Mouse (Mus musculus) heart, embryonic 15.5 days (tissue): ENCODE data around the gene Nim1k. TPM values are rescaled to one million over a fixed set of nuclear protein-coding genes. Genes with fewer than 3 reads are reported as not detected.

Source experiments
- ATAC-seq: fragments of 200-750 bp; cut with Nextera tagmentation; replicated peaks from 2 replicates; pipeline ENCODE4 v1.8.0; 2017; ENCODE audit warnings: low read depth, moderate TSS enrichment; ENCODE audit not compliant: insufficient number of reproducible peaks, insufficient read depth, low FRiP score
- H3K27ac ChIP-seq: fragments of 300-500 bp; sonication (generic); 2 replicates; pipeline ENCODE4 v1.5.1; 2015; ENCODE audit warnings: mild to moderate bottlenecking, inconsistent platforms
- H3K27me3 ChIP-seq: fragments of 300-500 bp; sonication (generic); 2 replicates; pipeline ENCODE4 v1.6.1; 2015; ENCODE audit warnings: inconsistent platforms
- H3K36me3 ChIP-seq: fragments of 300-500 bp; sonication (generic); 2 replicates; pipeline ENCODE4 v1.6.1; 2015; ENCODE audit warnings: mild to moderate bottlenecking, inconsistent platforms
- H3K4me1 ChIP-seq: fragments of 300-500 bp; sonication (generic); replicated peaks from 2 replicates; pipeline ENCODE4 v1.6.1; 2015; ENCODE audit warnings: inconsistent platforms
- H3K4me2 ChIP-seq: fragments of 300-500 bp; sonication (generic); 2 replicates; pipeline ENCODE4 v1.6.1; 2015; ENCODE audit warnings: inconsistent platforms, mild to moderate bottlenecking, moderate library complexity
- H3K4me3 ChIP-seq: fragments of 300-500 bp; sonication (generic); 2 replicates; pipeline ENCODE4 v1.5.1; 2015; ENCODE audit warnings: mild to moderate bottlenecking, inconsistent platforms
- H3K9ac ChIP-seq: fragments of 300-500 bp; sonication (generic); 2 replicates; pipeline ENCODE4 v1.6.1; 2015; ENCODE audit warnings: mild to moderate bottlenecking, inconsistent platforms
- H3K9me3 ChIP-seq: fragments of 300-500 bp; sonication (generic); replicated peaks from 2 replicates; pipeline ENCODE4 v1.6.1; 2016; ENCODE audit warnings: inconsistent platforms
- WGBS: fragments of 180-500 bp; shearing (Covaris S2); methylation state at CpG from one replicate; pipeline ENCODE4 v1.1.7; 2015; ENCODE audit warnings: mixed read lengths; 5-methylcytosine and 5-hydroxymethylcytosine counted together
- polyA plus RNA-seq: library from polyadenylated mRNA; unstranded; fragments of >200 nt; fragmentation: Nextera tagmentation; extraction: Ambion mirVana; gene quantifications from 2 replicates; pipeline ENCODE4 v1.2.1, GENCODE M21; 2015

Nim1k gene
- polyA plus RNA-seq, 1 experiment from 2014 or later, result 0.77 TPM

DNA sequence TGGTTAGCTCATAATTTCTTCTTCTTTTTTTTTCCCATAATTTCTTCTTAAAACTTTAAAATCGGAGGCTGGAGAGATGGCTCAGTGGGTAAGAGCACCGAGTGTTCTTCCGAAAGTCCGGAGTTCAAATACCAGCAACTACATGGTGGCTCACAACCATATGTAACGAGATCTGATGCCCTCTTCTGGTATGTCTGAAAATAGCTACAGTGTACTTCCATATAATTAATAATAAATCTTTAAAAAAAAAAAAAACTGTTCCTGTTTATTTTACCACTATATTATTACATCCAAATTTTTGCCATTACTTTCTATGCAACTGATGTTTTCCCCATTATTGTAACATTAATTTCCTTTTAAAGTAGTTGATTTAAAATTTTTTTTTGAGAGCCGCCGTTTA lies 31.1 kb downstream of the Nim1k start:
- no peak overlapping the region for H3K9ac ChIP-seq
- no peak overlapping the region for H3K4me2 ChIP-seq
- no peak for ATAC-seq

GRCm38 (mm10) chr13:119723368-119723767 lies 32.3 kb downstream of the Nim1k start:
- Histone ChIP-seq H3K9me3 (no peaks in the 10 kb centered on the region), H3K4me2 (no peak overlapping the region), H3K4me3 (no peak overlapping the region), H3K4me1 (no peaks in the 10 kb centered on the region), H3K27ac (no peak overlapping the region), H3K9ac (no peak overlapping the region), H3K36me3 (no peaks in the 10 kb centered on the region), H3K27me3 (no peaks in the 10 kb centered on the region)
- no peak for ATAC-seq
- WGBS, result 71% methylated on average over 5 of the region's 5 CpGs

More for the DNA sequence above, 31.1 kb downstream of the Nim1k start:
- no peaks in the 10 kb centered on the region for H3K27me3 ChIP-seq
- H3K9me3 ChIP-seq, result no peaks in the 10 kb centered on the region
- H3K4me3 ChIP-seq, result no peak overlapping the region
- WGBS, result 76% methylated on average over 7 of the region's 7 CpGs
- H3K36me3 ChIP-seq, result no peaks in the 10 kb centered on the region
- no peak overlapping the region for H3K27ac ChIP-seq
- H3K4me1 ChIP-seq, result no peaks in the 10 kb centered on the region

DNA sequence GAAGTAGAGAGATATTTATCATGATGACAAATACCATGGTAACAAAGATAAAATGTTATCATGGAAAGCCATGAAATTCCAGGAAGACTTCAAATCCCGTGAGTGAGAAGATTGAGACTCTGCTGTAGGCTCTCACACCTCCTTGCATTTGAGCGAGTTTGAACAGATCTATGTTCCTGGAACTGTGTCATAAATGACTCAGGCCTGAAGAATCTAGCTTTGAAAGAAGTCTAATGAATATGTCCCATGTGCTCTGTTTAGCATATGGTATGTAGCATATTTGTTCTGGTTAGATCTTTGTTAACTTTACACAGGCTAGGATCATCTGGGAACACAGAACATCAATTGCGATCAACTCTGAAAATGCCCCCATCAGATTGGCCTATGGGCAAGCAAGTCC lies 33.2 kb downstream of the Nim1k start:
- Histone ChIP-seq H3K9me3 (no peaks in the 10 kb centered on the region), H3K36me3 (no peaks in the 10 kb centered on the region), H3K9ac (no peak overlapping the region), H3K27me3 (no peaks in the 10 kb centered on the region), H3K4me2 (no peak overlapping the region), H3K4me3 (no peak overlapping the region), H3K27ac (no peak overlapping the region), H3K4me1 (no peaks in the 10 kb centered on the region)
- ATAC-seq, result no peak
- WGBS, result 62% methylated on average over 3 of the region's 3 CpGs

- WGBS, result 77% methylated on average over 2 of the region's 2 CpGs
- no peaks in the 10 kb centered on the region for H3K27me3 ChIP-seq
- H3K36me3 ChIP-seq, result no peaks in the 10 kb centered on the region
- H3K9me3 ChIP-seq, result no peaks in the 10 kb centered on the region
- no peaks in the 10 kb centered on the region for H3K4me1 ChIP-seq
- no peak overlapping the region for H3K4me2 ChIP-seq
- no peak overlapping the region for H3K27ac ChIP-seq
- H3K4me3 ChIP-seq, result no peak overlapping the region
- ATAC-seq, result no peak
- no peak overlapping the region for H3K9ac ChIP-seq
Observed at GRCm38 (mm10) chr13:119716105-119716504, 39.6 kb downstream of the Nim1k start.

GRCm38 (mm10) chr13:119713821-119714220 lies 41.9 kb downstream of the Nim1k start:
- Histone ChIP-seq H3K4me2 (no peak overlapping the region), H3K4me1 (no peaks in the 10 kb centered on the region), H3K9me3 (no peaks in the 10 kb centered on the region), H3K9ac (no peak overlapping the region), H3K27ac (no peak overlapping the region), H3K4me3 (no peak overlapping the region), H3K27me3 (no peaks in the 10 kb centered on the region), H3K36me3 (no peaks in the 10 kb centered on the region)
- 53% methylated on average over 9 of the region's 9 CpGs for WGBS
- no peak for ATAC-seq

GRCm38 (mm10) chr13:119713107-119713787 lies 42.4 kb downstream of the Nim1k start:
- Histone ChIP-seq H3K4me3 (no peak overlapping the region), H3K36me3 (no peaks in the 10 kb centered on the region), H3K9me3 (no peaks in the 10 kb centered on the region), H3K4me1 (no peaks in the 10 kb centered on the region), H3K9ac (no peak overlapping the region), H3K27ac (no peak overlapping the region), H3K4me2 (no peak overlapping the region), H3K27me3 (no peaks in the 10 kb centered on the region)
- WGBS, result 68% methylated on average over 8 of the region's 8 CpGs
- no peak for ATAC-seq

DNA sequence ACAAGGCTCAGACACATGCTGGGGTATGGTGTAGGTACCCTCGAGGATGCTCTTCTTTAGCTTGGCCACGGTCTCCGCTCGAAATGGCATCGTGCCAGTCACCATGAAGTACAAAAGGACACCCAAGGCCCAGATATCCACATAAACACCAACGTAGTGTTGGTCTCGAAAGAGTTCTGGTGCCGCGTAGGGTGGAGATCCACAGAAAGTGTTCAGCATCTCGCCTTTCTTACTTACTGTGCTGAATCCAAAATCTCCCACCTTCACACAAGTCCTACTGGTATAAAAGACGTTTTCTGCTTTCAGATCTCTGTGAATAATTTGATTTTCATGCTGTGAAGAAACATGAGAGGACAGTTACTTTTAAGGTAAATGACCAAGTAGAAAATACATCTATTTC lies 43.2 kb downstream of the Nim1k start:
- Histone ChIP-seq H3K4me2 (no peak overlapping the region), H3K36me3 (no peaks in the 10 kb centered on the region), H3K4me1 (no peaks in the 10 kb centered on the region), H3K9me3 (no peaks in the 10 kb centered on the region), H3K27ac (no peak overlapping the region), H3K27me3 (no peaks in the 10 kb centered on the region), H3K4me3 (no peak overlapping the region), H3K9ac (no peak overlapping the region)
- 89% methylated on average over 11 of the region's 11 CpGs for WGBS
- ATAC-seq, result no peak

GRCm38 (mm10) chr13:119710268-119710610 lies 45.4 kb downstream of the Nim1k start:
- no peak for ATAC-seq
- H3K36me3 ChIP-seq, result peaks cover 17% of the 10 kb centered on the region
- no peaks in the 10 kb centered on the region for H3K9me3 ChIP-seq
- no peak overlapping the region for H3K4me3 ChIP-seq
- 90% methylated on average over 10 of the region's 10 CpGs for WGBS
- no peak overlapping the region for H3K4me2 ChIP-seq
- no peaks in the 10 kb centered on the region for H3K27me3 ChIP-seq
- H3K27ac ChIP-seq, result no peak overlapping the region
- no peak overlapping the region for H3K9ac ChIP-seq
- no peaks in the 10 kb centered on the region for H3K4me1 ChIP-seq

DNA sequence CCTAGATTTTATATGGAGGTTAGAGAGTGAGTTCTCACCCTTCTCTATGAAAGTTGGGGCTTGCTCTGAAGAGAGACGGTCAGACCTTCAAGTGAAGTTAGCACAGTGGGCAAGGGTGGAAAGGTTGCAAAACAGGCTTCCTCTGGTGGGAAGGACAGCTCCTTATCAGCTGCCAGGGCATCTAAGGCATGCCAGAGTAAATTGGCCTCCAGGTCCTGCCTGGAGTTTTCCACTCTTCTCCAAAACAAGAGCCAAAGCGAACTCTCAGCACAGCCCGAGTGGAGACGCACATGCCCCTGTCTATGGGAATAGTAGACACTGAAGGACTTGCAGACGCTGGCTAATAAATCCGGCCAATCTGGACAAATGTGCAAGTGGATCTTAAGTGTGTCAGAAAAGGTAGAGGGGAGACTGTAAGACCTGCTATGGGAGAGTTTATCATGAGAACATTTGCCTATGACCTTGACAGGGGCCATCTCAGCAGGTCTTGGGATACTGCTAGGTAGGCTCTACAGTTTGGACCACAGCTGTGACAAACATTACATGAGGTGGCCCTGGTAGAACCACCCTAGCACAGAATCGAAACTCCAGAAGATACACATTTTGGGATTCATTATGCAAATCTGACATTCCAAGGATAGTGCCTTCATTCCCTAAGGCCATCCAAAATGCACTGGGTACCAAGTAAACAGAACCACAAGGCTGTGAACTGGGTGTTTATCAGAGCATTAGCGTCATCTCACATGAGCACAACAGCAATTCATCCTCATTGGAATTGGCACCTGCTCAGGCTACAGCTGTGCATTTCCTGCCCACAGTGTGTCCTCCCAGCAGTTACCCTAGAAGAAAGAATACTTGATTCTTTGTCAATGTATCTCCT lies 46.1 kb downstream of the Nim1k start:
- no peak overlapping the region for H3K4me3 ChIP-seq
- H3K4me1 ChIP-seq, result no peaks in the 10 kb centered on the region
- peaks cover 23% of the 10 kb centered on the region for H3K36me3 ChIP-seq
- no peak overlapping the region for H3K4me2 ChIP-seq
- ATAC-seq, result no peak
- H3K27me3 ChIP-seq, result no peaks in the 10 kb centered on the region
- no peak overlapping the region for H3K27ac ChIP-seq
- 71% methylated on average over 8 of the region's 8 CpGs for WGBS
- no peak overlapping the region for H3K9ac ChIP-seq
- H3K9me3 ChIP-seq, result no peaks in the 10 kb centered on the region

- H3K36me3 ChIP-seq, result peaks cover 30% of the 10 kb centered on the region
- no peak overlapping the region for H3K27ac ChIP-seq
- no peaks in the 10 kb centered on the region for H3K4me1 ChIP-seq
- no peaks in the 10 kb centered on the region for H3K9me3 ChIP-seq
- ATAC-seq, result no peak
- no peak overlapping the region for H3K4me2 ChIP-seq
- H3K27me3 ChIP-seq, result no peaks in the 10 kb centered on the region
- no peak overlapping the region for H3K9ac ChIP-seq
- H3K4me3 ChIP-seq, result no peak overlapping the region
- 73% methylated on average over 5 of the region's 5 CpGs for WGBS
Observed at GRCm38 (mm10) chr13:119708941-119709340, 46.7 kb downstream of the Nim1k start.

- H3K4me2 ChIP-seq, result no peak overlapping the region
- H3K4me3 ChIP-seq, result no peak overlapping the region
- H3K9ac ChIP-seq, result no peak overlapping the region
- H3K27me3 ChIP-seq, result no peaks in the 10 kb centered on the region
- no peak overlapping the region for H3K27ac ChIP-seq
- peaks cover 36% of the 10 kb centered on the region for H3K36me3 ChIP-seq
- WGBS, result 86% methylated on average over 6 of the region's 6 CpGs
- no peaks in the 10 kb centered on the region for H3K9me3 ChIP-seq
- ATAC-seq, result no peak
- no peaks in the 10 kb centered on the region for H3K4me1 ChIP-seq
Observed at GRCm38 (mm10) chr13:119707906-119708305, 47.8 kb downstream of the Nim1k start.

GRCm38 (mm10) chr13:119706953-119707352 lies 48.7 kb downstream of the Nim1k start:
- WGBS, result 79% methylated on average over 7 of the region's 7 CpGs
- H3K36me3 ChIP-seq, result peaks cover 45% of the 10 kb centered on the region
- no peak overlapping the region for H3K4me2 ChIP-seq

More at GRCm38 (mm10) chr13:119706953-119707352, 48.7 kb downstream of the Nim1k start:
- Histone ChIP-seq H3K27me3 (no peaks in the 10 kb centered on the region), H3K27ac (no peak overlapping the region), H3K4me3 (no peak overlapping the region), H3K4me1 (no peaks in the 10 kb centered on the region), H3K9me3 (no peaks in the 10 kb centered on the region), H3K9ac (no peak overlapping the region)
- no peak for ATAC-seq
